Mouse (Mus musculus) embryonic fibroblast, embryonic 13.5 days (primary cell): Measurements from ENCODE around the gene Cdc42bpb.

Experiments used
- CTCF ChIP-seq: IDR thresholded peaks from 2 replicates; pipeline ENCODE4 v1.5.1; 2011; ENCODE audit warnings: mild to moderate bottlenecking, control low read depth, low read length, moderate library complexity, borderline replicate concordance; ENCODE audit not compliant: insufficient read depth
- POLR2A ChIP-seq: IDR thresholded peaks from 2 replicates; pipeline ENCODE4 v1.6.1; 2011; ENCODE audit warnings: low read depth, mild to moderate bottlenecking, control low read depth, low read length, moderate library complexity

DNA sequence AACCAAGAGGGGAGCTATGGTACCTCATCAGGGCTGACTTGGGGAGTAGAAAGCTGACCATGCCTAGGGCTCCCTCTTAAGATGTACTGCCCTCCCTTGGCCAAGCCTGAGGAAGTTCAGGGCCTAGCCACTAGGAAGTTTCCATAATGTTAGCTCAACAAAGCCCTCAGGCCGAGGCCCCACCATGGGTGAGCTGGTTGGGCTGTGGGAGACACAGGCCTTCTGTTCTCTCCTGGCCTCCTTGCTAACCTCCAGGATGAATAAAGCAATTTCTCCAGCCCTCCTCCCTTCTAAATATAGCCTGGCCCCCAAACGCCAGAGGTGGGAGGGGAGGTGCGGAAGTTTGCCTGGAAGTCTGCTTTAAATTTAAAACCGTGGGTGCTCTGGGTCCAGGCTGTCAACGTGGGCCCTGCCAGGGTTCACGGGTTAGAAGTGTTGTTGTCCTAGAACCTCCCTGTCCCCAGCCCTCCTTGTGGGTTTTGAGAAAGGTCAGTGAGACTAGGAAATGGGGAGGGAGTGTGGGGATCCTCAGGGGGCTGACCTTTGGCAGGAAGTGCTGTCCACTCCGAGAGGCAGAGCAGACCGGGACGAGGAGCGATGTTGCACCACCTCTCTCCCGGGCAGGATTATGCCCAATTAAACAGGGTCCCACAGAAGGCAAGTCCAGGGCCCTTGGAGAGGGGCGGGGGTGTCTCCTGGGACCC lies 35.2 kb upstream of the Cdc42bpb start:
- TF ChIP-seq CTCF (no peak), POLR2A (0 out of 2 replicates have a peak, but pooled peaks have one; percentile 11)
